Comparison of ENCODE assay signal across 29 mouse cellular contexts in genomic region chr17:12094016-12094415, GRCm38 (mm10). TPM values are rescaled to one million over a fixed set of nuclear protein-coding genes. Genes with fewer than 3 reads are reported as not detected.
DNase-seq lines count a peak whose midpoint lies in the region; ATAC-seq and TF ChIP-seq lines count a peak whose summit lies in the region.
"Had no signal": no experiment of that assay in that cellular context is flagged by ENCODE, and none has a peak within 500 bp of the region (broad histone marks: within the 10 kb centered on the region; RNA-seq: fewer than 3 reads in every experiment).

No protein-coding gene starts in this region.

- TF ChIP-seq POLR2A in MEL (IDR thresholded peaks at IDR 0.05; ENCODE audit: control insufficient read depth in 1 of 2, insufficient read depth in 1 of 2, low read depth in 1 of 2, low read length in 2 of 2, poor library complexity in 1 of 2) = no peak

- DNase-seq in A20 (ENCODE audit: low read depth, low spot score) = peak; percentile 35
- DNase-seq in MEL (ENCODE audit: low read depth, low spot score) = peak; percentile 19
- no peak for DNase-seq in heart, adult 8-10 months (ENCODE audit: low spot score)
- DNase-seq in left cerebral cortex, adult 9 months (ENCODE audit: low spot score in 2 of 2) = no peak
- no peak for DNase-seq in left cerebral cortex, adult 8-10 months (ENCODE audit: low spot score in 2 of 2)
- DNase-seq: adrenal gland, adult 8-10 months; adrenal gland, postnatal 25 days; B cell, adult 2 months; cerebellum, adult 11-12 months; cerebellum, adult 8-10 months; cerebellum, postnatal 10 days; cerebellum, postnatal 36 days; embryo, embryonic 11 days; forebrain, postnatal 0 days; gastrocnemius, adult 2 months; gastrocnemius, postnatal 25 days; heart, postnatal 10 days; heart, postnatal 36 days had no signal

- H3K4me3 ChIP-seq in MEL (ENCODE audit: control insufficient read depth in 1 of 2, insufficient read depth in 1 of 2, low read depth in 2 of 2, low read length in 2 of 2) = no peak overlapping the region
- H3K4me3 ChIP-seq: embryonic facial prominence, embryonic 10.5 days; embryonic facial prominence, embryonic 13.5 days; forebrain, embryonic 10.5 days; gastrocnemius, adult 2 months; heart, embryonic 12.5 days; heart, embryonic 15.5 days; hindbrain, embryonic 10.5 days; hindbrain, embryonic 13.5 days; intestine, embryonic 15.5 days had no signal

- no peaks in the 10 kb centered on the region for H3K9me3 ChIP-seq in MEL (replicated peaks; ENCODE audit: insufficient read depth, low read length)
- H3K9me3 ChIP-seq: embryonic facial prominence, embryonic 10.5 days; embryonic facial prominence, embryonic 13.5 days; forebrain, embryonic 10.5 days; heart, embryonic 12.5 days; heart, embryonic 15.5 days; hindbrain, embryonic 10.5 days; hindbrain, embryonic 13.5 days; intestine, embryonic 15.5 days had no signal

- H3K27me3 ChIP-seq in MEL (ENCODE audit: control insufficient read depth in 1 of 2, insufficient read depth in 2 of 2, low read length in 2 of 2) = no peaks in the 10 kb centered on the region
- H3K27me3 ChIP-seq: embryonic facial prominence, embryonic 13.5 days; heart, embryonic 12.5 days; heart, embryonic 15.5 days; hindbrain, embryonic 13.5 days; intestine, embryonic 15.5 days had no signal

- TF ChIP-seq RAD21 in MEL (IDR thresholded peaks at IDR 0.05; ENCODE audit: low read depth, low read length) = no peak

- TF ChIP-seq EP300 in MEL (IDR thresholded peaks at IDR 0.05; ENCODE audit: low read depth in 1 of 2, low read length in 2 of 2) = no peak

- no peaks in the 10 kb centered on the region for H3K79me2 ChIP-seq in MEL (ENCODE audit: control insufficient read depth, insufficient read depth, low read length, poor library complexity)

- no peak overlapping the region for H3K9ac ChIP-seq in MEL (ENCODE audit: control insufficient read depth, low read depth, low read length, poor library complexity, severe bottlenecking)
- H3K9ac ChIP-seq: embryonic facial prominence, embryonic 13.5 days; forebrain, postnatal 0 days; heart, embryonic 12.5 days; heart, embryonic 15.5 days; hindbrain, embryonic 13.5 days; intestine, embryonic 15.5 days had no signal

- no peaks in the 10 kb centered on the region for H3K4me1 ChIP-seq in MEL (ENCODE audit: control insufficient read depth in 1 of 2, insufficient read depth in 2 of 2, low read length in 2 of 2)
- H3K4me1 ChIP-seq: embryonic facial prominence, embryonic 10.5 days; embryonic facial prominence, embryonic 13.5 days; heart, embryonic 12.5 days; heart, embryonic 15.5 days; intestine, embryonic 15.5 days had no signal

- no peak for TF ChIP-seq CTCF in MEL (IDR thresholded peaks at IDR 0.05 in 2 of 3, conservative IDR thresholded peaks at IDR 0.05 in 1 of 3; ENCODE audit: control insufficient read depth in 1 of 3, insufficient read depth in 1 of 3, low read depth in 2 of 3, low read length in 3 of 3, poor library complexity in 1 of 3, severe bottlenecking in 1 of 3)

- H3K27ac ChIP-seq in MEL (ENCODE audit: control insufficient read depth, low read depth, low read length) = no peak overlapping the region
- H3K27ac ChIP-seq: embryonic facial prominence, embryonic 10.5 days; embryonic facial prominence, embryonic 13.5 days; forebrain, embryonic 10.5 days; gastrocnemius, adult 2 months; heart, embryonic 15.5 days; hindbrain, embryonic 10.5 days; hindbrain, embryonic 13.5 days; intestine, embryonic 15.5 days had no signal

- no peaks in the 10 kb centered on the region for H3K36me3 ChIP-seq in MEL (ENCODE audit: control insufficient read depth in 1 of 2, insufficient read depth in 2 of 2, low read length in 2 of 2)
- H3K36me3 ChIP-seq: embryonic facial prominence, embryonic 10.5 days; embryonic facial prominence, embryonic 13.5 days; forebrain, embryonic 10.5 days; heart, embryonic 12.5 days; heart, embryonic 15.5 days; hindbrain, embryonic 10.5 days; hindbrain, embryonic 13.5 days; intestine, embryonic 15.5 days had no signal

- 0 out of 2 replicates have a peak, but pooled peaks have one; percentile 56 for ATAC-seq in monocyte, adult 5-6 weeks (replicated peaks; ENCODE audit: insufficient number of reproducible peaks, low FRiP score, low TSS enrichment, poor library complexity, severe bottlenecking)
- ATAC-seq: activated CD4-positive, CD25-positive, alpha-beta regulatory T cell, adult 4 months; forebrain, embryonic 14.5 days; forebrain, postnatal 0 days; intestine, embryonic 15.5 days had no signal

TF ChIP-seq in MEL, 35 proteins besides CTCF, POLR2A, EP300 and RAD21:
- TF ChIP-seq MAX (IDR thresholded peaks at IDR 0.05; ENCODE audit: low read length) = no peak

RNA-seq across cellular contexts. Expression of gene Agpat4, which starts 24.5 kb away (rescaled TPM):
- total RNA-seq in MEL (2012; rRNA removed) = 3.3 and 4.8 TPM in 2 replicates
- polyA plus RNA-seq in MEL (2012; ENCODE audit: insufficient read depth in 1 of 2, insufficient read length in 2 of 2, low read depth in 1 of 2, low replicate concordance in 2 of 2, missing spikeins in 1 of 2) = 1 to 10 TPM in 1 of 2 experiments, not detected in 1; 9.3 TPM
- total RNA-seq in monocyte, adult 5-6 weeks (2017) = 110 to 154 TPM (median 150 TPM) in 3 replicates
- 1 to 10 TPM; 2.5 to 3.8 (median 3.4) TPM for total RNA-seq in heart, adult 8-10 months (2022)
- 10 to 100 TPM; 53.1 to 56.3 (median 54.5) TPM for total RNA-seq in left cerebral cortex, adult 8-10 months (2022)

Comparison
In these comparisons a context has a peak if more than half of its experiments do, and no peak if none do; other contexts are left out.
1. DNase-seq: peak in A20 (single experiment) and MEL (single experiment); none in heart, adult 8-10 months (single experiment), left cerebral cortex, adult 9 months (0 of 2) and left cerebral cortex, adult 8-10 months (0 of 2).